Mouse (Mus musculus): ENCODE measurements around the gene Rbfox1. TPM values are rescaled to one million over a fixed set of nuclear protein-coding genes. Genes with fewer than 3 reads are reported as not detected.

Rbfox1 gene
- total and polyA plus RNA-seq, 2 experiments from 2014 or later: 129 to 214 TPM

DNA sequence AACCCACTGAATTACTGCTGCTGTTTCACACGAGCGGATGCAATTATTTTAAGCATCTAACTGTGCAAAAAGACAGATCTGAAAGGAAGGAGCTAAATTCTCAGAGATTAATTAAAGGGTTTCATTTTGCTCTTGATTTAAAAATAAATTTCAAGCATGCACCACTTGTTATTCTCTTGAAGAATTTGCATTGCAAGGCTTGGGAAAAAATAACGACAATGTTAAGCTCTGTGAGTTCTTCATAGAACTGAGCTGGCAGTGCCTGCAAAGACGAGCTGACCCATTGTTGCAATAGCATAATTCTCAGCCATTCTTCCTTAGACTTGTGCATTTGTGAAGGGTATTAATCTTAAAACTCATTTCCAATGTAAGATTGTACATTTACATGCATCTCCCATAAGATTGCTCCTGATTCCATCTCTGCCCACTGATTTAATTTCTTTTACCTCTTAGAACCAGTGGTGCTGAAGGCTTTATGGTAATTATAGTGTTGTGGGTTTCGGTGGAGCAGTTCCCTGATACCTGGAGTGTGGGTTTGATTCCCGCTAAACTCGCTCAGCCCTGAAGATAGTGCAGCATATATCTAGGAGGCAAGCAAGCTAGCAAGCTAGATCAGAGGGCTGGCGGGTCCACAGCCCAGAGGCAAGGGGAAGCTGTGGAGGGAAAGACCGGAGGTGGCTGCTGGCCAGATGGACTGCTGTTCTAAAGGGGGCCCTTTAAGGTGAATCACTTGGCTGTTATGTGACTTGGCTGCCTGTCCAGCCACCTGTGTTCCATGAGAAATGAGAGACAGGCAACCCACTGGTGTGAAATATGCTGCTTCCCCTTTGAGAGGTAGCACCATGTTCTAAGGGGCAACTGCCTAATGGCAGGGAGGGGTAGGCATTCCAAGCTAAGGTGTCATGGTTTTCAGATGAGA, 647.2 kb downstream of the Rbfox1 start:
- 34% methylated on average over 9 of the region's 9 CpGs for WGBS
- TF ChIP-seq CTCF (IDR thresholded peaks at IDR 0.05; ENCODE audit: low read depth): no peak
- Histone ChIP-seq H3K27ac (ENCODE audit: low read depth, low read length) (no peak overlapping the region), H3K36me3 (ENCODE audit: insufficient read depth) (no peaks in the 10 kb centered on the region), H3K4me3 (ENCODE audit: low read depth, low read length) (no peak overlapping the region), H3K4me1 (ENCODE audit: insufficient read depth) (0 out of 2 replicates have a peak, but pooled peaks cover 3% of the 10 kb centered on the region), H3K9me3 (ENCODE audit: low read length) (no peaks in the 10 kb centered on the region), H3K9ac (no peak overlapping the region), H3K4me2 (ENCODE audit: low read depth) (no peak overlapping the region), H3K27me3 (ENCODE audit: insufficient read depth, low read length) (no peaks in the 10 kb centered on the region)
- ATAC-seq: no peak
- DNase-seq: no peak

DNA sequence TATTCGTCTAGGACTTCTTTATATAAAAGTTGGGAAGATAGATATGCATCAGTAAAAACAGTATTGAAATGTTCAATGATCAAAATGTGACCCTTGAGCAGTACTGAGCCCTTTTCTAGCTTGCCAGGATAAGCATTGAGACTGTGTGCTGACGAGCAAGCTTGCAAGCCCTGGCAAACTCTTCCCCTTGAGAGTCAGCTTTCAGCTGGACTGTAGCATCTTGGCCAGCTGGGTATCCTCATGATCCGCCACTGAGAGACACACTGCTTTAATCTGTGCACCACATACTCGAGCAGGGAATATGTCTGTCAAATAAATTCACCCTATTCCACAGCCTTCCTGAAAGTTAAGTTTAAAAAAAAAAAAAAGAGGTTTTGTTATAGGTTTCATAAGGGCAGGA, 670.6 kb downstream of the Rbfox1 start:
- Histone ChIP-seq H3K27me3 (ENCODE audit: insufficient read depth, low read length) (no peaks in the 10 kb centered on the region), H3K4me1 (ENCODE audit: insufficient read depth) (no peaks in the 10 kb centered on the region), H3K9ac (no peak overlapping the region), H3K36me3 (ENCODE audit: insufficient read depth) (no peaks in the 10 kb centered on the region), H3K4me3 (ENCODE audit: low read depth, low read length) (no peak overlapping the region), H3K9me3 (ENCODE audit: low read length) (no peaks in the 10 kb centered on the region), H3K4me2 (ENCODE audit: low read depth) (no peak overlapping the region), H3K27ac (ENCODE audit: low read depth, low read length) (no peak overlapping the region)
- no peak for ATAC-seq
- no peak for TF ChIP-seq CTCF (IDR thresholded peaks at IDR 0.05; ENCODE audit: low read depth)
- no peak for DNase-seq
- 53% methylated on average over 4 of the region's 4 CpGs for WGBS

DNA sequence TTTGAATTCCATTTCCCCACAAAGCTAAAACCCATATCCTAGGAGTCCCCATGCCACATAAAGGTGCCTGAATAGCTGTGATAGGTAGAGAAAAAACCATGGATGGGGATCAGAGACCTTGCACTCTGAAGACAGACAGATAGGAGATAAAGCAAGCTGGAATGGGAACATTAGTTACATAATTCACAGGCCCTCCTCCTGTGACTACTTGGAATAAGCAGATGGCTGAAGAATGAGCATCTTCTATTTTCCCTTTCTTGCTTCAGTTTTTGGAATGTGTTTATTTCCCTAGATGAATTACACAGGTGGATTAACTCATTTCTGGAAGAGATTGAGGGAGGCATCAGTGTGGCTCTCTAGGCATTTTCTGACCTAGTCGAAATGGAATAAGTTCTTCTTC, 672.6 kb downstream of the Rbfox1 start:
- no peak for TF ChIP-seq CTCF (IDR thresholded peaks at IDR 0.05; ENCODE audit: low read depth)
- DNase-seq: no peak
- no peaks in the 10 kb centered on the region for H3K27me3 ChIP-seq (ENCODE audit: insufficient read depth, low read length)
- H3K4me2 ChIP-seq (ENCODE audit: low read depth): no peak overlapping the region
- no peaks in the 10 kb centered on the region for H3K36me3 ChIP-seq (ENCODE audit: insufficient read depth)
- WGBS: 91% methylated on average over 1 of the region's 1 CpGs
- H3K27ac ChIP-seq (ENCODE audit: low read depth, low read length): no peak overlapping the region
- no peaks in the 10 kb centered on the region for H3K9me3 ChIP-seq (ENCODE audit: low read length)
- no peaks in the 10 kb centered on the region for H3K4me1 ChIP-seq (ENCODE audit: insufficient read depth)
- no peak overlapping the region for H3K4me3 ChIP-seq (ENCODE audit: low read depth, low read length)
- H3K9ac ChIP-seq: no peak overlapping the region
- no peak for ATAC-seq

DNA sequence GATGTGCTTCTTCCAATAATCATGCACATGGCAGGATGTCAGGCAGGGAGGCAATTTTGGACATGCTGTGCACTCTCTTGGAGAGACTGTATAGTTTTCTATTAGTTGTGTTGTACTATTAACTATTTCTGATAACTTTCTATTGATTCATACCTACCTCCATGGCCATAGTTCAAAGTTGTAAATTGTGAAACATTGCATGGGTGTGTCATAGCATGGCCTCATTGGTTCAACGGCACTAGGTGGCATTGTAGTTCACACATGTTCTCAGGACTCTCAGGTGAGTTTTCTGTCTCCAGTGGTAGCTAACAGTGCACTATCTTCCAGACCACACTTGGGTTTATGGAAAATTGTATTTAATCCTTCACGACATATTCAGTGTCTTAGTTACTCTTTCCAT, 699.5 kb downstream of the Rbfox1 start:
- ATAC-seq: no peak
- WGBS: 95% methylated on average over 2 of the region's 2 CpGs
- no peak for TF ChIP-seq CTCF (IDR thresholded peaks at IDR 0.05; ENCODE audit: low read depth)

DNA sequence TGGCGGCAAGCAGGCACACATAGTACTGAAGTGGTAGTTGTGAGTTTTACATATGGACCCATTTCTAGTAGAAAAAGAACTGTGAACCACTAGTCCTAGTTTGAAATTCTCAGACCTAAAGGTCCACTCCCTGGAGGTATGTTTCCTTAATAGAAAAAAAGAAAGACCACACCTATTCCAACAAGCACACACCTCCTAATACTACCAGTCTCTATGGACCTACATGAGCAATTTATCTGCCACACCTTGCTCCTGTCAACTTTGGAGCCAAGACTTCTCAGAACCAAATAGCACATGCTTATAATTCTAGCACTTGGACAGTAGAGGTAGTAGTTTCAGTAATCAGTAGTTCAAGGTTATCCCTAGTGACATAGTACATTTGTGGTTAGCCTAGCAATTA, 700.0 kb downstream of the Rbfox1 start:
- H3K27ac ChIP-seq (ENCODE audit: low read depth, low read length): no peak overlapping the region
- no peak overlapping the region for H3K4me2 ChIP-seq (ENCODE audit: low read depth)
- DNase-seq (no peak), ATAC-seq (no peak)
- H3K27me3 ChIP-seq (ENCODE audit: insufficient read depth, low read length): no peaks in the 10 kb centered on the region
- no peak for TF ChIP-seq CTCF (IDR thresholded peaks at IDR 0.05; ENCODE audit: low read depth)
- H3K4me3 ChIP-seq (ENCODE audit: low read depth, low read length): no peak overlapping the region
- no peaks in the 10 kb centered on the region for H3K4me1 ChIP-seq (ENCODE audit: insufficient read depth)
- no peaks in the 10 kb centered on the region for H3K9me3 ChIP-seq (ENCODE audit: low read length)
- H3K9ac ChIP-seq: no peak overlapping the region
- no peaks in the 10 kb centered on the region for H3K36me3 ChIP-seq (ENCODE audit: insufficient read depth)
- WGBS: 94% methylated on average over 1 of the region's 1 CpGs

More for the DNA sequence above, 699.5 kb downstream of the Rbfox1 start:
- H3K27ac ChIP-seq (ENCODE audit: low read depth, low read length): no peak overlapping the region
- no peaks in the 10 kb centered on the region for H3K36me3 ChIP-seq (ENCODE audit: insufficient read depth)
- DNase-seq: no peak
- H3K4me2 ChIP-seq (ENCODE audit: low read depth): no peak overlapping the region
- H3K4me3 ChIP-seq (ENCODE audit: low read depth, low read length): no peak overlapping the region
- H3K27me3 ChIP-seq (ENCODE audit: insufficient read depth, low read length): no peaks in the 10 kb centered on the region
- no peak overlapping the region for H3K9ac ChIP-seq
- no peaks in the 10 kb centered on the region for H3K9me3 ChIP-seq (ENCODE audit: low read length)
- H3K4me1 ChIP-seq (ENCODE audit: insufficient read depth): no peaks in the 10 kb centered on the region

DNA sequence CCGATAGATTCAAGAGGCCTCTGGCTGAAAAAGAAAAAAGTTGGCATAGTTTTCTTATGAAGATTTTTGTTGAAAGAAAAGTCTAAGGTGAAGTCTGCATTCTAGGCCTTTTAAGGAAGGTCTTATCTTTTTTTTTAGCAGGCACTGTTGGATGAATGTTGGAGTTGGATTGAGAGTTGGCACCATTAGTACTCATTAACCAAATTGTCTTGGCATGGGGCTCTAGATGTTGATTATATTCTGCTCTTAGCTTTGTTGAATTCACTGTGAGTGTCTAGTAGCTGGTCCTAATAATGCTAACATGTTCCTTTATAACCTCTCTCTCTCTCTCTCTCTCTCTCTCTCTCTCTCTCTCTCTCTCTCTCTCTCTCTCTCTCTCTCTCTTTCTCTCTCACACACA, 731.4 kb downstream of the Rbfox1 start:
- no peak for TF ChIP-seq CTCF (IDR thresholded peaks at IDR 0.05; ENCODE audit: low read depth)
- Histone ChIP-seq H3K9me3 (ENCODE audit: low read length) (no peaks in the 10 kb centered on the region), H3K9ac (no peak overlapping the region), H3K27ac (ENCODE audit: low read depth, low read length) (no peak overlapping the region), H3K36me3 (ENCODE audit: insufficient read depth) (no peaks in the 10 kb centered on the region), H3K4me2 (ENCODE audit: low read depth) (no peak overlapping the region), H3K4me1 (ENCODE audit: insufficient read depth) (no peaks in the 10 kb centered on the region), H3K27me3 (ENCODE audit: insufficient read depth, low read length) (no peaks in the 10 kb centered on the region), H3K4me3 (ENCODE audit: low read depth, low read length) (no peak overlapping the region)
- whole genome bisulfite sequencing: 72% methylated on average over 1 of the region's 1 CpGs
- ATAC-seq: no peak
- peak; percentile 59 for DNase-seq

DNA sequence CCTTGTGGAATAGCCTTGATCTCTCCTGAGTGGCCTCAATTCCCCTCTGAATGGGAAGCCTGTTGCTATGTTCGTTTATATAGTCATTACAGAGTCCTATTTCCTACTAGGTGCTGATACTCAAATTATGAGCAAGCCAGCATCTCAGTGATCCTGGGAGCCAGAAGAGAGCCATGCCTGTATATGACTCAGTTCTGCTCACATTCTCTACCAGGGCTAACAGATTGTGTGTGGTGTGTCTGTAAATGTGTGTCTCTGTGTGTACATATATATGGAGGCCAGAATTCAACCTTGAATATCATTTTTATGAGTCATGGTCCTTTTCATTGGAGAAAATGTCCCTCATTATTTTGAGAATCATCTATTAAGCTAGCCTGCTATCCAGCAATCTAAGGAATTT, 755.2 kb downstream of the Rbfox1 start:
- ATAC-seq (no peak), DNase-seq (no peak)
- H3K4me1 ChIP-seq (ENCODE audit: insufficient read depth): no peaks in the 10 kb centered on the region
- no peak overlapping the region for H3K4me2 ChIP-seq (ENCODE audit: low read depth)
- no peaks in the 10 kb centered on the region for H3K36me3 ChIP-seq (ENCODE audit: insufficient read depth)
- H3K9me3 ChIP-seq (ENCODE audit: low read length): no peaks in the 10 kb centered on the region
- no peak overlapping the region for H3K4me3 ChIP-seq (ENCODE audit: low read depth, low read length)
- H3K27ac ChIP-seq (ENCODE audit: low read depth, low read length): no peak overlapping the region
- no peak overlapping the region for H3K9ac ChIP-seq
- 25% methylated on average over 1 of the region's 1 CpGs for WGBS
- no peaks in the 10 kb centered on the region for H3K27me3 ChIP-seq (ENCODE audit: insufficient read depth, low read length)
- TF ChIP-seq CTCF (IDR thresholded peaks at IDR 0.05; ENCODE audit: low read depth): no peak

All from forebrain, postnatal 0 days (tissue).